Mouse (Mus musculus): ENCODE data around the gene Tmem214. TPM values are rescaled to one million over a fixed set of nuclear protein-coding genes. Genes with fewer than 3 reads are reported as not detected.

Tmem214 gene
- polyA plus RNA-seq, 1 experiment from 2014 or later: 52.5 TPM

Other genes with a start within 250 kb of the Tmem214 start
- gene Slc35f6, start 220.1 kb upstream of the Tmem214 start, polyA plus RNA-seq (2016; fragmentation: Nextera tagmentation; extraction: Ambion mirVana): 22.0 and 24.6 TPM in 2 replicates
- gene Cenpa, start 201.2 kb upstream of the Tmem214 start, polyA plus RNA-seq (2016; fragmentation: Nextera tagmentation; extraction: Ambion mirVana): 325 and 333 TPM in 2 replicates
- gene Dpysl5, start 156.4 kb upstream of the Tmem214 start, polyA plus RNA-seq (2016; fragmentation: Nextera tagmentation; extraction: Ambion mirVana): 109 and 134 TPM in 2 replicates
- gene Mapre3, start 53.4 kb upstream of the Tmem214 start, polyA plus RNA-seq (2016; fragmentation: Nextera tagmentation; extraction: Ambion mirVana): 58.4 and 60.5 TPM in 2 replicates
- 28.8 TPM in 2 replicates for gene Agbl5, start 20.7 kb downstream of the Tmem214 start, polyA plus RNA-seq (2016; fragmentation: Nextera tagmentation; extraction: Ambion mirVana)
- 302 and 315 TPM in 2 replicates for gene Ost4, start 39.8 kb downstream of the Tmem214 start, polyA plus RNA-seq (2016; fragmentation: Nextera tagmentation; extraction: Ambion mirVana)
- gene Emilin1, start 45.4 kb downstream of the Tmem214 start, polyA plus RNA-seq (2016; fragmentation: Nextera tagmentation; extraction: Ambion mirVana): 39.1 and 52.4 TPM in 2 replicates
- gene Khk, start 53.4 kb downstream of the Tmem214 start, polyA plus RNA-seq (2016; fragmentation: Nextera tagmentation; extraction: Ambion mirVana): 4.7 and 7.7 TPM in 2 replicates
- gene Cgref1, start 77.6 kb downstream of the Tmem214 start, polyA plus RNA-seq (2016; fragmentation: Nextera tagmentation; extraction: Ambion mirVana): 6.4 and 7.3 TPM in 2 replicates
- gene Preb, start 92.3 kb downstream of the Tmem214 start, polyA plus RNA-seq (2016; fragmentation: Nextera tagmentation; extraction: Ambion mirVana): 131 and 133 TPM in 2 replicates
- not detected in 2 replicates for gene Tcf23, start 100.7 kb downstream of the Tmem214 start, polyA plus RNA-seq (2016; fragmentation: Nextera tagmentation; extraction: Ambion mirVana)
- 96.6 and 100 TPM in 2 replicates for gene Atraid, start 180.3 kb downstream of the Tmem214 start, polyA plus RNA-seq (2016; fragmentation: Nextera tagmentation; extraction: Ambion mirVana)
- 11.1 and 12.1 TPM in 2 replicates for gene Slc5a6, start 180.9 kb downstream of the Tmem214 start, polyA plus RNA-seq (2016; fragmentation: Nextera tagmentation; extraction: Ambion mirVana)
- 45.4 and 54.1 TPM in 2 replicates for gene Cad, start 186.8 kb downstream of the Tmem214 start, polyA plus RNA-seq (2016; fragmentation: Nextera tagmentation; extraction: Ambion mirVana)
- gene Dnajc5g, start 238.3 kb downstream of the Tmem214 start, polyA plus RNA-seq (2016; fragmentation: Nextera tagmentation; extraction: Ambion mirVana): not detected in 2 replicates
- gene Slc30a3, start 240.2 kb downstream of the Tmem214 start, polyA plus RNA-seq (2016; fragmentation: Nextera tagmentation; extraction: Ambion mirVana): 2.3 and 2.9 TPM in 2 replicates
- gene Trim54, start 248.7 kb downstream of the Tmem214 start, polyA plus RNA-seq (2016; fragmentation: Nextera tagmentation; extraction: Ambion mirVana): not detected in 2 replicates